Mouse (Mus musculus) Patski (cell line): ENCODE measurements at regions not wholly inside any gene's neighbourhood (a gene's known extent, or its start where the extent isn't known, plus 50 kb on each side); places are given as distances from the start of the nearest gene placed in this dataset.

Experiments
- ATAC-seq: fragments of 100-300 bp; one replicate; pipeline ENCODE4 v1.8.0; 2021
- CTCF ChIA-PET: fragments of 350-600 bp; sonication (Branson Sonifier 250); formaldehyde crosslinking; loops from one replicate; lab custom pipeline; 2022; ENCODE audit warnings: inconsistent platforms; lab: Charles Lee
- POLR2A ChIA-PET: fragments of 350-600 bp; sonication (Branson Sonifier 250); formaldehyde crosslinking; loops from one replicate; lab custom pipeline; 2022; ENCODE audit warnings: antibody characterized with exemption, inconsistent platforms; lab: Charles Lee
- DNase-seq: peaks from one replicate; pipeline ENCODE4 v3.0.0-alpha.2; 2011; ENCODE audit warnings: low read depth, low spot score
- H3K27me3 ChIP-seq: fragments of 371-371 bp; one replicate; pipeline ENCODE4 v1.5.1; 2021
- CTCF ChIP-seq: fragments of 100-300 bp; IDR thresholded peaks from one replicate; pipeline ENCODE4 v1.5.1; 2021
- in situ Hi-C: fragments of 300-500 bp; cut with MboI; formaldehyde crosslinking; loops from 3 replicates; pipeline ENCODE4 v1.11.1; 2018; ENCODE audit warnings: low pct_unique_long_range_greater_than_20kb, mixed read lengths

DNA sequence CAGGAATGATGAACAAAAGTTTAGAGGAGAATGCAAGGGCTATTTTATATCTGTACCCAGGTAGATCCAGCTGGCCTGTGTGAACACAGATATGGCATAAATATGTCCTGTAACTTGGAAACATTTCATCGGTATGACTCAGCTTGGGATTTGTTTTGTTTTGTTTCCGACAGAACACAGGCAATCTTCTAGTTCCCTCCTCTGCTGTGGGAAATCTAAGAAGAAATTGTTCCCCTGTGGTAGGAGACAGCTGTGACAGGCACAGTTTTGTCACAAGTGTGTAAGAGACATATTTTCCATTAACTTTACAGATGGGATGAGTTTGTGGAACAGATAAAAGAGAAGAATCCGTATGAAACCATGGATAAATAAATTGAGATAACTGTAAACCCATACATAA lies 687.0 kb downstream of the Tpm3-rs7 start:
- POLR2A ChIA-PET, result no interaction called here
- H3K27me3 ChIP-seq, result no peaks in the 10 kb centered on the region
- in situ Hi-C loops, result no loop called here
- no peak for DNase-seq
- no peak for TF ChIP-seq CTCF
- no peak for ATAC-seq
- CTCF ChIA-PET, result no interaction called here

DNA sequence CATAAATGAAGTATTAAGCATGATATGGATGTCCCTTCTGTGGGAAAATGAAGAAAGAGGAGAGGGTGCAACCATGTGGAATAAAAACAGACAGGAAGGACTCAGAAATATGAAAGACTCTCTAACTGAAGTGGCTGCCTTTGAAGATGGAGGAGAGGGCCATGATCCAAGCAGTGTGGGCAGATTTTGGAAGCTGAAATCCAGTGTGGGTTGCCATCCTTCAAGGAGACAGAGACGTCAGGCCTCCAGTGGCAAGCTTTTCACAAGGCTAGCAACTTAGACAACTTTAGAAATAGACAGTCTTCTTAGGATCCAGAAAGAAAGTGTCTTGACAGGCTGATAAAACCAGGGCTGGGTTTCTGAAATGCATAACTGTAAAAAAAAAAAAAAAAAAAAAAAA lies 688.0 kb downstream of the Tpm3-rs7 start:
- in situ Hi-C loops, result no loop called here
- ATAC-seq, result no peak
- no peak for DNase-seq
- ChIA-PET POLR2A (no interaction called here), CTCF (no interaction called here)
- no peaks in the 10 kb centered on the region for H3K27me3 ChIP-seq
- no peak for TF ChIP-seq CTCF

DNA sequence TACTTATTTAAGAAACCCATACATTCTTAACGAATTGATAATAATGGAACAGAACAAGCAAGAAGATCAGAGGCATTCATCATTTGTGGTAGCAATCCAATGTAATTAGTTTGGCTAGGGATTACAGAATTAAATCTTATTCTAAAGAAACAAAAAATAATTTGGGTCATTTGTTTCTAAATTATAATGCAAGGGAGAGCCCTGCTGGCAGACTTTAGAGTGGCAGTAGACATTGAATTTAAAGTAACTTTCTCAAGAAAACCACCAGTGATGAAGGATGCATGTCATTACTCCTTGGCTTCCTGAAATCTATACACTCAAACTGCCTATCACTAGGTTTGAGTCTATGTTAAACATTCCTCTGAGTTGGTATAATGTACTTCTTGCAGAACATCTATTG lies 722.7 kb downstream of the Tpm3-rs7 start:
- no peaks in the 10 kb centered on the region for H3K27me3 ChIP-seq
- POLR2A ChIA-PET, result no interaction called here
- CTCF ChIA-PET, result no interaction called here
- DNase-seq (no peak), ATAC-seq (no peak)
- in situ Hi-C loops, result no loop called here
- no peak for TF ChIP-seq CTCF

DNA sequence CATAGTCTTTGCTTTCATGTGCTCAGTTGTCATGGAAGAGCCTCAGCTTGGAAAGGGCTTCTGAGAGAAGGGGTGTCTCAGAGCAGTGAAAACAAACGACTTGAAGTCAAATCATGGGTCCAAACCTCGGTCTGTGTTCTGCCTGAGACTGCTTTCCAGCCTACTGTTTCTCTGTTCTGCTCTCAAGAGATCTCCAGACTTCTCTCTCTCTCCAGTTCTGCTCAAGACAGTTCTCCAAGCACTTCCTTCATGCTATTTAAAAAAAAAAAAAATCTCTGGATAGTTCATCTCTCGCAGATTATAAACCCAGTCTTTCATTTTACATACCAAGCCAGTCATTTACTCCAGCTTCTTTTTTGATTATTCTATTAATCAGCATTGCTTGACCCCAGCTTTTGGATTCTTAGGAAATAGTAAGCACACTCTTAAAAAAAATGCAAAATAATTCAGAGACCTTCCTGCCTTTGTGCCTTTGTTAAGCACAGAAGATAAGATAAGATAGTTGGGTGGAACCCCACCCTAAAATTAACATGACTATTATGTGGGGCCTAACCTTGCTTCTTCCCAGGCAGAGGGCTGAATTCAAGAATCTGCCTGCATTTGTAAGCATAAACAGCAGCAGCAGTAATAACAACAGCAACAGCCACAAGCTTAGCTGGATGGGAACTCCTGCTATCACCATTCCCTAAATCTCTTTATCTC lies 724.4 kb downstream of the Tpm3-rs7 start:
- no peak for TF ChIP-seq CTCF
- CTCF ChIA-PET, result no interaction called here
- DNase-seq, result no peak
- POLR2A ChIA-PET, result no interaction called here
- H3K27me3 ChIP-seq, result no peaks in the 10 kb centered on the region
- in situ Hi-C loops, result no loop called here
- no peak for ATAC-seq

DNA sequence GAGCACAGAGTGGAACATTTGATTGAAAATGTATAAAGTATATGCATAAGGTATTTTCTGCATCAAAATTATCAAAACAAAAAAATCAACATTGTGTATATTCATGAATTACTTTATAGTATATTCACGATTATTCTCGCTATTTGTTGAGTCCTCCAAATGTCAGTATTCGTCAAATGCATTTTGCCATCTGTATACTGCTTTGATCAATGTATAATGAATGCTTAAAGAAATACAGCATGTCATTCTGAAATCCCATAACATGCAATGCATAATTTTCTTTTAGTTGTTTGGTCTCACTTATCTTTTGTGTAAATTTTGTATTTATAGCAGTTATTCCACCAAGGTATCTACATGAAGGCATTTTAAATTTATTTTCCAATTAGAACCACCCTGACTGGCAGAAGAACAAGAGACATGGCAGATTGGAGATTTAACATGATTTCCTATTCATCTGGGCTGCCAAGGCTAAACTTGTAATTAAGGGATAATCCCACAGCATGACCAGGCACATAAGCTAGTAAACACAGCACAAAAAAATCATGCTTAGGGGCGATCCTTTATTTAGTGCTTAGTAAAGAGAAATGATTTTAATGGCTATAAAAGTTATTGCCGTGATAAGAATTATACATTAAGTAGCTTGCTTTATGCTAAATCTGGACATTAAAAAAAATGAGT lies 739.3 kb downstream of the Tpm3-rs7 start:
- DNase-seq (no peak), ATAC-seq (no peak)
- TF ChIP-seq CTCF, result no peak
- in situ Hi-C loops, result no loop called here
- ChIA-PET CTCF (no interaction called here), POLR2A (no interaction called here)
- no peaks in the 10 kb centered on the region for H3K27me3 ChIP-seq

DNA sequence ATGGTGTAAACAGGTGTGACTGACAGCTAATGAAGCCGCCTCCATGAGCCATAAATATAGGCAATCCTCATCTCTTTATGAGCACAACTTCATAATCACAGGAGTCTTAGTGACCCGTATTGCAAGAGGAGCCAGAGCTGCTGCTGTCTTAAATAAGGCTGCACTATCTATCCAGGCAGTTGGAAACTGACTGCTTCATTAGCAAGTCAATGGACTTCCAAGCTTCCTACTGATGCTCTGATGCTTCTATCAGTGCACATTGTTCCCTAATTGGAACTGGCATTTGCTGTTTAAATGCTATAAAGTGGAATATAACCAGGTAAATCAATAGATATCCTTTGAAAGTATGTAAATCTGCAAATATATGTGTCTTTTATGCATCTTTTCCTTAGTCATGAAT lies 746.9 kb downstream of the Tpm3-rs7 start:
- in situ Hi-C loops, result no loop called here
- H3K27me3 ChIP-seq, result no peaks in the 10 kb centered on the region
- DNase-seq, result no peak
- no peak for TF ChIP-seq CTCF
- POLR2A ChIA-PET, result no interaction called here
- ATAC-seq, result no peak
- CTCF ChIA-PET, result no interaction called here

DNA sequence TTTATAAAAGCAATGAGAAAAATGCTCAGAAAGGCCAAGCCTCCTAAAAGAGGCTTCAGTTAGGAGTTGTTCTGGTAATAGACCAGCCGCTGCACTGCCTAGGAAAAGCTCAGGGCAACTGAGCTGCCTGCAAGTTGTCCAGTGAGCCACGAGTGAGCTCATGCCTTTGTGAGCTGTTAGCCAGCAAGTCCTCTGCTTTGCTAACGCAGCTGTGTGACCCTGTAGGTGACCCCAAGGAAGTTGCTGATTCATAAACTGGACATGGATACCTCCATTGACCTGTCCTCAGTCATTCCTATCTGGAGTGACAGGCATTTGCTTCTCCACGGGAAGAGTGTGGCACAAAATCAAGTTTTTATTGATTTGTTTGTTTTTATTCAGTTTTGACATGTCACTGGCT lies 748.2 kb downstream of the Tpm3-rs7 start:
- no peak for DNase-seq
- ChIA-PET POLR2A (no interaction called here), CTCF (no interaction called here)
- ATAC-seq, result no peak
- H3K27me3 ChIP-seq, result no peaks in the 10 kb centered on the region
- in situ Hi-C loops, result no loop called here
- no peak for TF ChIP-seq CTCF

DNA sequence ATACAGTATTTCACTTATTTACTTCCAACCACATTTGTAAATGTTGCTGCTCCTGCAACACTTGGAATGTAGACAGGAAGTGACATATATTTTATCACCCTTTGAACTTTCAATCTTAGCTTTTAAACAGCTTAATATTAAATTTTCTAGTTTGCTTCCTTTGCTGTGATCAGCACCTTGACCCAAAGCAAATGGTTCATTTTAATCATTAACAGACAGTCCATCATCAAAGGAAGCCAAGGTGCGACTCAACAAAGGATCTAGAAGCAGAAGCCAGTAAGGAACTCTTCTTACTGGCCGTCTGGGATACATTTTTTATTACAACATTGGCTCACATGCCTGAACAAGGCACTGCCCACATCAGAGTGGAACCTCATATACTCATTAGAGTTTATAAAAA lies 758.8 kb downstream of the Tpm3-rs7 start:
- H3K27me3 ChIP-seq, result no peaks in the 10 kb centered on the region
- in situ Hi-C loops, result no loop called here
- no peak for TF ChIP-seq CTCF
- ChIA-PET POLR2A (no interaction called here), CTCF (no interaction called here)
- DNase-seq (no peak), ATAC-seq (no peak)

DNA sequence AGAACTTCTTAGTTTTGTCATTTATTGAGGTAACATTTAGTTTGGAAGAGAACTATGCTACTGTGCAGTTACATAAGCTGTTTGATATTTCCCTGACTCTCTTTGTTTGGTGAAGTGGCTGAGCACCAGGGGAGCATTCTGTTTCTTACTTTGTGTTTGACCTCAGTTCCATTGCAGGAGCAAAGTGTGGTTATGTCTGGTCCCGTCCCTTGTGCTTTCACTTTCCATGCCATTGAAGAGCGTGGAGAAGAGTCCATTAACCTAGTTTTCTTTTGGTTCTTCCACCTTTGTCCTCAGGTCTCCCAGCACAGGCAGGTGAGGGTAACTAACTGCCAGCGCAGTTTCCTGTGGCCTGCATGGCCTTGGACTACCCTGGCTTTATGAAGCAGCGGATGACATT lies 759.6 kb downstream of the Tpm3-rs7 start:
- no peak for DNase-seq
- in situ Hi-C loops, result no loop called here
- TF ChIP-seq CTCF, result no peak
- POLR2A ChIA-PET, result no interaction called here
- CTCF ChIA-PET, result no interaction called here
- no peaks in the 10 kb centered on the region for H3K27me3 ChIP-seq
- ATAC-seq, result no peak

DNA sequence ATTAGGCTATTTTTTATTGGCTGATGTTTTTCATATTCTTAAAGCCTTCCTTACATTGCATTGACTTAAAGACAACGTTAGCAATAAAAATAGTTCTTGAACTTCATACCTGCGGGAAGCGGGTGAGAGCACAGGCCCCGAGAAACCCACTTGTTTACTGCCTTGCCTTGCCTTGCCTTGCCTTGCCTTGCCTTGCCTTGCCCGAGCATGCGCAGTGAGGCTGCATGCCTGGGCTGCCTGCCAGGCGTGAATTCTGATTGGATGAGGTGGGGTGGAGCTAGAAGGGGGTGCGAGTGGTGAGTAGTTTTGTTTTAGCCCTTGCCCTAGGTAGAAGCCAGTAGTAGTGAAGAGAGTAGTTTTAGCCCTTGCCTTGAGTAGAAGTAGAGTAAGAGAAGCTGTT lies 792.4 kb downstream of the Tpm3-rs7 start:
- ChIA-PET POLR2A (no interaction called here), CTCF (no interaction called here)
- in situ Hi-C loops, result no loop called here
- no peaks in the 10 kb centered on the region for H3K27me3 ChIP-seq
- no peak for ATAC-seq
- no peak for TF ChIP-seq CTCF
- no peak for DNase-seq

DNA sequence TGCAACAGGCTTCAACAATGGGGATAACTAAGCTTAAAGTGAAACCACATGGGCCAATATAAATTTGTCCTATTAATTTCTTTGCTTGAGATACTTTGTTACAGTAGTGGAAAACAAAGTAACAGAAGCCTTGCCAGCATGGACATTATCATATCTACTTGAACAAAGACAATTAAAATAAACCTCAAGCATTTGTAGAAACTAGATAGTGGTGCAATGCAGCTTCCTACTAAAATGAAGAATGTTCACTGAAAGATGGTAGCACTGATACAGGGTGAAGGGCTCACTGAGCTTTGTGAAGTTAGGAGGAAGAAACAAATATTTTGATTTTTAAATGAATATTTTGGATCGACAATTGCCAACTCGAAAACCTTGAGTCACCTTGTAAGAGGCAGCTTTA lies 814.1 kb downstream of the Tpm3-rs7 start:
- DNase-seq, result no peak
- in situ Hi-C loops, result no loop called here
- no peak for TF ChIP-seq CTCF
- POLR2A ChIA-PET, result no interaction called here
- ATAC-seq, result no peak
- CTCF ChIA-PET, result no interaction called here
- no peaks in the 10 kb centered on the region for H3K27me3 ChIP-seq

DNA sequence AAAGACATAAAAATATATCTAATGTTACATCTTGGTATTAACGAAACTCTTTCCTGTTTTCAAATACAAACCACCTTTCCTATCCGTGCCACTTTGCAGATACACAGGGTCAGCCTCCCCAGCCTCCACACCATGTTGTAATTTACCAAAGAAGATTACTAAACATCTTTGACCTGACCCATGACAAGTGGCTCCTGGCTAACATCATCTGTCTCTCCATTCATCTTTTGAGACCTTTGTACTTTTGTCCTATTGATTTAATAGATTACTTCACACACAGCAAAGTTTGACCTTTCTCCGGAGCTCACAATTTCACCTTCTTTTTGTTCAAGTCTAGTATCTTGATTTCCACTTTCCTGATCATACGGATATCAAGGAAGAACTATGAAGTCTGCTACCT lies 851.6 kb downstream of the Tpm3-rs7 start:
- CTCF ChIA-PET, result no interaction called here
- POLR2A ChIA-PET, result no interaction called here
- ATAC-seq, result no peak
- DNase-seq, result no peak
- no peak for TF ChIP-seq CTCF
- in situ Hi-C loops, result no loop called here
- no peaks in the 10 kb centered on the region for H3K27me3 ChIP-seq
